Mouse (Mus musculus): ENCODE data around the gene Lrrn4. TPM values are rescaled to one million over a fixed set of nuclear protein-coding genes. Genes with fewer than 3 reads are reported as not detected.

The Lrrn4 gene
- polyA plus RNA-seq, 1 experiment from 2014 or later: not detected

- peak; percentile 70 for DNase-seq (ENCODE audit: low spot score)
- ATAC-seq (ENCODE audit: low FRiP score): peak; percentile 71
- Histone ChIP-seq H3K4me2 (replicated peaks; ENCODE audit: low read depth, low read length) (peak overlapping the region; percentile 95), H3K4me3 (ENCODE audit: low read depth, low read length) (peak overlapping the region; percentile 58), H3K36me3 (ENCODE audit: control insufficient read depth, insufficient read depth, low read length) (no peaks in the 10 kb centered on the region), H3K4me1 (replicated peaks; ENCODE audit: control insufficient read depth, insufficient read depth, low read length) (no peaks in the 10 kb centered on the region; the same call in none of the 2 replicates), H3K27me3 (ENCODE audit: control insufficient read depth, insufficient read depth, low read length) (peaks cover 19% of the 10 kb centered on the region), H3K9me3 (ENCODE audit: control insufficient read depth, low read length) (no peaks in the 10 kb centered on the region), H3K27ac (ENCODE audit: low read depth, low read length) (no peak overlapping the region), H3K9ac (ENCODE audit: low read depth, low read length) (peak overlapping the region; percentile 32; the same call in 1 of the 2 replicates)
- WGBS: under 1% methylated on average over 58 of the region's 58 CpGs
Measured at GRCm38 (mm10) chr2:132879261-132880044, 1.2 kb downstream of the Lrrn4 start.

- H3K36me3 ChIP-seq (ENCODE audit: control insufficient read depth, insufficient read depth, low read length): no peaks in the 10 kb centered on the region
- no peak for DNase-seq (ENCODE audit: low spot score)
- WGBS: 63% methylated on average over 1 of the region's 1 CpGs
- H3K9me3 ChIP-seq (ENCODE audit: control insufficient read depth, low read length): no peaks in the 10 kb centered on the region
- ATAC-seq (ENCODE audit: low FRiP score): no peak
- peaks cover 19% of the 10 kb centered on the region for H3K27me3 ChIP-seq (ENCODE audit: control insufficient read depth, insufficient read depth, low read length)
- no peak overlapping the region for H3K4me2 ChIP-seq (replicated peaks; ENCODE audit: low read depth, low read length)
- no peak overlapping the region for H3K9ac ChIP-seq (ENCODE audit: low read depth, low read length)
- H3K4me1 ChIP-seq (replicated peaks; ENCODE audit: control insufficient read depth, insufficient read depth, low read length): no peaks in the 10 kb centered on the region; the same call in none of the 2 replicates
- H3K4me3 ChIP-seq (ENCODE audit: low read depth, low read length): no peak overlapping the region
- H3K27ac ChIP-seq (ENCODE audit: low read depth, low read length): no peak overlapping the region
Measured at GRCm38 (mm10) chr2:132876991-132877390, 3.7 kb downstream of the Lrrn4 start.

GRCm38 (mm10) chr2:132873657-132874326, 6.9 kb downstream of the Lrrn4 start:
- no peaks in the 10 kb centered on the region for H3K4me1 ChIP-seq (replicated peaks; ENCODE audit: control insufficient read depth, insufficient read depth, low read length)
- no peak for ATAC-seq (ENCODE audit: low FRiP score)
- no peaks in the 10 kb centered on the region for H3K9me3 ChIP-seq (ENCODE audit: control insufficient read depth, low read length)
- H3K27ac ChIP-seq (ENCODE audit: low read depth, low read length): no peak overlapping the region
- no peak overlapping the region for H3K9ac ChIP-seq (ENCODE audit: low read depth, low read length)
- H3K36me3 ChIP-seq (ENCODE audit: control insufficient read depth, insufficient read depth, low read length): no peaks in the 10 kb centered on the region
- 87% methylated on average over 10 of the region's 10 CpGs for WGBS
- no peak overlapping the region for H3K4me2 ChIP-seq (replicated peaks; ENCODE audit: low read depth, low read length)
- H3K4me3 ChIP-seq (ENCODE audit: low read depth, low read length): no peak overlapping the region
- H3K27me3 ChIP-seq (ENCODE audit: control insufficient read depth, insufficient read depth, low read length): peaks cover 7% of the 10 kb centered on the region
- no peak for DNase-seq (ENCODE audit: low spot score)

GRCm38 (mm10) chr2:132871663-132872062, 9.0 kb downstream of the Lrrn4 start:
- Histone ChIP-seq H3K27me3 (ENCODE audit: control insufficient read depth, insufficient read depth, low read length) (no peaks in the 10 kb centered on the region), H3K9me3 (ENCODE audit: control insufficient read depth, low read length) (no peaks in the 10 kb centered on the region), H3K4me1 (replicated peaks; ENCODE audit: control insufficient read depth, insufficient read depth, low read length) (no peaks in the 10 kb centered on the region), H3K27ac (ENCODE audit: low read depth, low read length) (no peak overlapping the region), H3K4me3 (ENCODE audit: low read depth, low read length) (no peak overlapping the region), H3K36me3 (ENCODE audit: control insufficient read depth, insufficient read depth, low read length) (no peaks in the 10 kb centered on the region), H3K9ac (ENCODE audit: low read depth, low read length) (no peak overlapping the region), H3K4me2 (replicated peaks; ENCODE audit: low read depth, low read length) (no peak overlapping the region)
- ATAC-seq (ENCODE audit: low FRiP score) (no peak), DNase-seq (ENCODE audit: low spot score) (no peak)
- WGBS: 79% methylated on average over 3 of the region's 3 CpGs

GRCm38 (mm10) chr2:132870286-132870685, 10.4 kb downstream of the Lrrn4 start:
- ATAC-seq (ENCODE audit: low FRiP score): no peak
- no peak for DNase-seq (ENCODE audit: low spot score)
- Histone ChIP-seq H3K9ac (ENCODE audit: low read depth, low read length) (no peak overlapping the region), H3K4me1 (replicated peaks; ENCODE audit: control insufficient read depth, insufficient read depth, low read length) (no peaks in the 10 kb centered on the region), H3K4me2 (replicated peaks; ENCODE audit: low read depth, low read length) (no peak overlapping the region), H3K9me3 (ENCODE audit: control insufficient read depth, low read length) (no peaks in the 10 kb centered on the region), H3K27ac (ENCODE audit: low read depth, low read length) (no peak overlapping the region), H3K36me3 (ENCODE audit: control insufficient read depth, insufficient read depth, low read length) (no peaks in the 10 kb centered on the region), H3K27me3 (ENCODE audit: control insufficient read depth, insufficient read depth, low read length) (no peaks in the 10 kb centered on the region), H3K4me3 (ENCODE audit: low read depth, low read length) (no peak overlapping the region)
- 91% methylated on average over 4 of the region's 4 CpGs for WGBS

- no peak overlapping the region for H3K27ac ChIP-seq (ENCODE audit: low read depth, low read length)
- no peak for ATAC-seq (ENCODE audit: low FRiP score)
- WGBS: 89% methylated on average over 5 of the region's 5 CpGs
Measured at GRCm38 (mm10) chr2:132869682-132870081, 11.0 kb downstream of the Lrrn4 start.

GRCm38 (mm10) chr2:132867521-132867920, 13.2 kb downstream of the Lrrn4 start:
- H3K9me3 ChIP-seq (ENCODE audit: control insufficient read depth, low read length): no peaks in the 10 kb centered on the region
- no peak overlapping the region for H3K9ac ChIP-seq (ENCODE audit: low read depth, low read length)
- WGBS: 81% methylated on average over 5 of the region's 5 CpGs
- ATAC-seq (ENCODE audit: low FRiP score) (no peak), DNase-seq (ENCODE audit: low spot score) (no peak)
- H3K4me3 ChIP-seq (ENCODE audit: low read depth, low read length): no peak overlapping the region
- H3K27me3 ChIP-seq (ENCODE audit: control insufficient read depth, insufficient read depth, low read length): no peaks in the 10 kb centered on the region
- H3K4me2 ChIP-seq (replicated peaks; ENCODE audit: low read depth, low read length): no peak overlapping the region
- H3K27ac ChIP-seq (ENCODE audit: low read depth, low read length): no peak overlapping the region
- H3K4me1 ChIP-seq (replicated peaks; ENCODE audit: control insufficient read depth, insufficient read depth, low read length): no peaks in the 10 kb centered on the region
- H3K36me3 ChIP-seq (ENCODE audit: control insufficient read depth, insufficient read depth, low read length): peaks cover 2% of the 10 kb centered on the region; the same call in 1 of the 2 replicates

More at GRCm38 (mm10) chr2:132869682-132870081, 11.0 kb downstream of the Lrrn4 start:
- DNase-seq (ENCODE audit: low spot score): no peak
- no peaks in the 10 kb centered on the region for H3K4me1 ChIP-seq (replicated peaks; ENCODE audit: control insufficient read depth, insufficient read depth, low read length)
- no peak overlapping the region for H3K4me3 ChIP-seq (ENCODE audit: low read depth, low read length)
- H3K36me3 ChIP-seq (ENCODE audit: control insufficient read depth, insufficient read depth, low read length): peaks cover 2% of the 10 kb centered on the region; the same call in 1 of the 2 replicates
- no peaks in the 10 kb centered on the region for H3K9me3 ChIP-seq (ENCODE audit: control insufficient read depth, low read length)
- H3K4me2 ChIP-seq (replicated peaks; ENCODE audit: low read depth, low read length): no peak overlapping the region
- no peaks in the 10 kb centered on the region for H3K27me3 ChIP-seq (ENCODE audit: control insufficient read depth, insufficient read depth, low read length)
- no peak overlapping the region for H3K9ac ChIP-seq (ENCODE audit: low read depth, low read length)

GRCm38 (mm10) chr2:132863325-132863724, 17.4 kb downstream of the Lrrn4 start:
- H3K27me3 ChIP-seq (ENCODE audit: control insufficient read depth, insufficient read depth, low read length): no peaks in the 10 kb centered on the region
- 94% methylated on average over 2 of the region's 2 CpGs for WGBS
- H3K9ac ChIP-seq (ENCODE audit: low read depth, low read length): no peak overlapping the region
- ATAC-seq (ENCODE audit: low FRiP score) (no peak), DNase-seq (ENCODE audit: low spot score) (no peak)
- H3K9me3 ChIP-seq (ENCODE audit: control insufficient read depth, low read length): no peaks in the 10 kb centered on the region
- peaks cover 2% of the 10 kb centered on the region; the same call in 1 of the 2 replicates for H3K36me3 ChIP-seq (ENCODE audit: control insufficient read depth, insufficient read depth, low read length)
- H3K4me2 ChIP-seq (replicated peaks; ENCODE audit: low read depth, low read length): no peak overlapping the region
- H3K27ac ChIP-seq (ENCODE audit: low read depth, low read length): no peak overlapping the region
- H3K4me3 ChIP-seq (ENCODE audit: low read depth, low read length): no peak overlapping the region
- H3K4me1 ChIP-seq (replicated peaks; ENCODE audit: control insufficient read depth, insufficient read depth, low read length): no peaks in the 10 kb centered on the region
